Mouse (Mus musculus): ENCODE measurements at regions not wholly inside any gene's neighbourhood (a gene's known extent, or its start where the extent isn't known, plus 50 kb on each side); places are given as distances from the start of the nearest gene placed in this dataset.

- Histone ChIP-seq H3K27ac (ENCODE audit: insufficient read depth, low read length) (no peak overlapping the region), H3K4me1 (ENCODE audit: control insufficient read depth, insufficient read depth, insufficient read length) (no peaks in the 10 kb centered on the region), H3K27me3 (ENCODE audit: control insufficient read depth, insufficient read depth, low read length) (no peaks in the 10 kb centered on the region), H3K36me3 (ENCODE audit: control insufficient read depth, insufficient read depth, low read length) (no peaks in the 10 kb centered on the region), H3K4me3 (ENCODE audit: extremely low read depth, insufficient read depth, insufficient read length) (no peak overlapping the region)
- DNase-seq (ENCODE audit: low read depth in 1 of 2, low spot score in 2 of 2) = no peak
- no peak for TF ChIP-seq POLR2A (IDR thresholded peaks at IDR 0.05; ENCODE audit: low read depth, low read length)
- no peak for TF ChIP-seq CTCF (IDR thresholded peaks at IDR 0.05; ENCODE audit: extremely low read depth, insufficient read depth, insufficient read length, insufficient replicate concordance)
- WGBS = 84% methylated on average over 16 of the region's 16 CpGs
Observed at GRCm38 (mm10) chr2:160503597-160504393, 136.9 kb upstream of the Mafb start.

DNA sequence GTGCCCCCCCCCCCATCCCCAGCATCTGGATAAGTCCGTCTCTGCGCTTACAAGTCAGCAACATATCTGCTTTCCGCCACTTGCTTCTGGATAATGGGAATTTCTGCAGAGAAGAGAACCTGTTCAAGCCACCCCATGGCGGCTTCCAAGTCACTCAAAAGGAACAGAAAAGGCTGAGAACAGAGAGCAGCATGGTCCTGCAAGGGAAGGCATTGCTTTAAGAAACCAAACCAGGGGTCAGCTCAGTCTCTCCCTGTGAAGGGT is 137.5 kb upstream of the Mafb start:
- no peak for DNase-seq (ENCODE audit: low read depth in 1 of 2, low spot score in 2 of 2)
- Histone ChIP-seq H3K4me1 (ENCODE audit: control insufficient read depth, insufficient read depth, insufficient read length) (no peaks in the 10 kb centered on the region), H3K27me3 (ENCODE audit: control insufficient read depth, insufficient read depth, low read length) (no peaks in the 10 kb centered on the region), H3K36me3 (ENCODE audit: control insufficient read depth, insufficient read depth, low read length) (no peaks in the 10 kb centered on the region), H3K27ac (ENCODE audit: insufficient read depth, low read length) (no peak overlapping the region), H3K4me3 (ENCODE audit: extremely low read depth, insufficient read depth, insufficient read length) (no peak overlapping the region)
- no peak for TF ChIP-seq CTCF (IDR thresholded peaks at IDR 0.05; ENCODE audit: extremely low read depth, insufficient read depth, insufficient read length, insufficient replicate concordance)
- no peak for TF ChIP-seq POLR2A (IDR thresholded peaks at IDR 0.05; ENCODE audit: low read depth, low read length)
- WGBS = 90% methylated on average over 4 of the region's 4 CpGs

GRCm38 (mm10) chr2:160507371-160507770 is 138.3 kb upstream of the Top1 start:
- TF ChIP-seq POLR2A (IDR thresholded peaks at IDR 0.05; ENCODE audit: low read depth, low read length) = no peak
- no peak for TF ChIP-seq CTCF (IDR thresholded peaks at IDR 0.05; ENCODE audit: extremely low read depth, insufficient read depth, insufficient read length, insufficient replicate concordance)
- 73% methylated on average over 9 of the region's 9 CpGs for WGBS

DNA sequence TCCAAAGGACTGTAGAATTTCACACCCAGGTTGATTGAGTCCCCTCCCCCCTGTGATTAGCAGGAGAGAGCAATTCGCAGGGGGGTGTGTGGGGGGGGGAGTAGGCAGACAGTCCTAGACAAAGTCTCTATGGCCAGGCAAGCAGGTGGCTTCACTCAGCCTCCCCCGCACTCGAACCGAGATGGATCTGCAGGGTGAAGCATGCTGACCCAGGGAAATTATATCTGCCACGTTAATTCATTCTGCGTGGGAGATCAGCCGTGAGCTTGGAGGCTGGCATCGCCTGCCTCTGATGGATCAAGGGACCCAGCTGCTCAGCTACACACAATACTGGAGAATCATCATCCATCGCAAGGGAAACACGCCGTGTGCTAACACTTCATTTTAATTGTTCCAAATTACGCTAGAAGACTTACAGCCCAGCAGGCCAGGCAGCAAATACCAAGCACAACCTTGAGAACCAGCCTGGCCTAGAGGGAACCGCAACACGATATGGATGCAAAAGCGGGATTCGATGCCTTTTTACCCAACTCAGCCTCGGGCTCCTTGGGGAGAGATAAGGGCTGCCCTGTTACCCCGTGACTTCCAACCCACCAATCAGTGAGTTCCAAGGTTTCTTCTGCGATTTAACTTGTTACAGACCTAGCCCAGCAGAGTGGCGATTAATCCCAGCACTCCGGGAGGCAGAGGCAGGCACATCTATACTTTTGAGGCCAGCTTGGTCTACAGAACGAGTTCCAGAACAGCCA is 137.7 kb upstream of the Top1 start:
- Histone ChIP-seq H3K27me3 (ENCODE audit: control insufficient read depth, insufficient read depth, low read length) (no peaks in the 10 kb centered on the region), H3K4me3 (ENCODE audit: extremely low read depth, insufficient read depth, insufficient read length) (no peak overlapping the region), H3K36me3 (ENCODE audit: control insufficient read depth, insufficient read depth, low read length) (no peaks in the 10 kb centered on the region), H3K4me1 (ENCODE audit: control insufficient read depth, insufficient read depth, insufficient read length) (no peaks in the 10 kb centered on the region), H3K27ac (ENCODE audit: insufficient read depth, low read length) (no peak overlapping the region)
- DNase-seq (ENCODE audit: low read depth in 1 of 2, low spot score in 2 of 2) = no peak
- WGBS = 77% methylated on average over 22 of the region's 22 CpGs
- no peak for TF ChIP-seq CTCF (IDR thresholded peaks at IDR 0.05; ENCODE audit: extremely low read depth, insufficient read depth, insufficient read length, insufficient replicate concordance)
- TF ChIP-seq POLR2A (IDR thresholded peaks at IDR 0.05; ENCODE audit: low read depth, low read length) = no peak

More at GRCm38 (mm10) chr2:160507371-160507770, 138.3 kb upstream of the Top1 start:
- Histone ChIP-seq H3K27ac (ENCODE audit: insufficient read depth, low read length) (no peak overlapping the region), H3K27me3 (ENCODE audit: control insufficient read depth, insufficient read depth, low read length) (no peaks in the 10 kb centered on the region), H3K36me3 (ENCODE audit: control insufficient read depth, insufficient read depth, low read length) (no peaks in the 10 kb centered on the region), H3K4me3 (ENCODE audit: extremely low read depth, insufficient read depth, insufficient read length) (no peak overlapping the region), H3K4me1 (ENCODE audit: control insufficient read depth, insufficient read depth, insufficient read length) (no peaks in the 10 kb centered on the region)
- no peak for DNase-seq (ENCODE audit: low read depth in 1 of 2, low spot score in 2 of 2)

- TF ChIP-seq POLR2A (IDR thresholded peaks at IDR 0.05; ENCODE audit: low read depth, low read length) = no peak
- TF ChIP-seq CTCF (IDR thresholded peaks at IDR 0.05; ENCODE audit: extremely low read depth, insufficient read depth, insufficient read length, insufficient replicate concordance) = no peak
- Histone ChIP-seq H3K4me1 (ENCODE audit: control insufficient read depth, insufficient read depth, insufficient read length) (no peaks in the 10 kb centered on the region), H3K27ac (ENCODE audit: insufficient read depth, low read length) (no peak overlapping the region), H3K4me3 (ENCODE audit: extremely low read depth, insufficient read depth, insufficient read length) (no peak overlapping the region), H3K27me3 (ENCODE audit: control insufficient read depth, insufficient read depth, low read length) (no peaks in the 10 kb centered on the region), H3K36me3 (ENCODE audit: control insufficient read depth, insufficient read depth, low read length) (no peaks in the 10 kb centered on the region)
- WGBS = 91% methylated on average over 5 of the region's 5 CpGs
- DNase-seq (ENCODE audit: low read depth in 1 of 2, low spot score in 2 of 2) = no peak
Observed at GRCm38 (mm10) chr2:160510159-160510558, 135.5 kb upstream of the Top1 start.

GRCm38 (mm10) chr2:160510635-160511421 is 134.9 kb upstream of the Top1 start:
- H3K4me3 ChIP-seq (ENCODE audit: extremely low read depth, insufficient read depth, insufficient read length) = no peak overlapping the region
- DNase-seq (ENCODE audit: low read depth in 1 of 2, low spot score in 2 of 2) = no peak
- no peaks in the 10 kb centered on the region for H3K4me1 ChIP-seq (ENCODE audit: control insufficient read depth, insufficient read depth, insufficient read length)
- H3K36me3 ChIP-seq (ENCODE audit: control insufficient read depth, insufficient read depth, low read length) = no peaks in the 10 kb centered on the region
- H3K27ac ChIP-seq (ENCODE audit: insufficient read depth, low read length) = no peak overlapping the region
- no peaks in the 10 kb centered on the region for H3K27me3 ChIP-seq (ENCODE audit: control insufficient read depth, insufficient read depth, low read length)
- TF ChIP-seq CTCF (IDR thresholded peaks at IDR 0.05; ENCODE audit: extremely low read depth, insufficient read depth, insufficient read length, insufficient replicate concordance) = no peak
- TF ChIP-seq POLR2A (IDR thresholded peaks at IDR 0.05; ENCODE audit: low read depth, low read length) = no peak
- 64% methylated on average over 14 of the region's 14 CpGs for WGBS
